Comparison of ENCODE assay signal across 27 mouse cellular contexts in the genomic region with DNA sequence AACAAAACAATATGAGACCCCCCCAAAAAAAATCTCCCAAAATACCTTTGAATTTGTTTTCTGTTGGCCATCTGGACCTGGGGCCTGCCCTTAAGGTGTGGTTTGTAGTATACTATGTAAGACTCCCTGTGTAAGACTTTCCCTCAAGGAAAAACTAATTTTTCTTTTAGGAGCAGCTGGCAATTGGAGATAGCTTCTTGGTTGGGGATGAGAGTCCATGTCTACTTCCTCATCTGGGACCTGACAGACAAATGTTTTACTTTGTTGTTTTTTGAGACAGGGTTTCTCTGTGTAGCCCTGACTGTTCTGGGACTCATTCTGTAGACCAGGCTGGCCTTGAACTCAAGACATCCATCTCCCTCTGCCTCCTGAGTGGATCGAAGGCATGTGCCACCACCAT. TPM values are rescaled to one million over a fixed set of nuclear protein-coding genes. Genes with fewer than 3 reads are reported as not detected.
"Had no signal": no experiment of that assay in that cellular context is flagged by ENCODE, and none has a peak within 500 bp of the region (broad histone marks: within the 10 kb centered on the region; RNA-seq: fewer than 3 reads in every experiment).

No protein-coding gene starts in this region.

- H3K27me3 ChIP-seq: intestine, embryonic 15.5 days; limb, embryonic 12.5 days; lung, embryonic 15.5 days; megakaryocyte, embryonic 14.5 days; midbrain, embryonic 13.5 days; neural tube, embryonic 13.5 days; stomach, embryonic 15.5 days had no signal

- H3K9ac ChIP-seq: limb, embryonic 12.5 days; midbrain, embryonic 13.5 days; stomach, embryonic 15.5 days had no signal

- H3K27ac ChIP-seq: intestine, embryonic 15.5 days; left cerebral cortex, adult 2 months; limb, embryonic 12.5 days; midbrain, embryonic 13.5 days; stomach, embryonic 15.5 days had no signal

- H3K9me3 ChIP-seq: intestine, embryonic 15.5 days; limb, embryonic 12.5 days; lung, embryonic 15.5 days; megakaryocyte, embryonic 14.5 days; midbrain, embryonic 10.5 days; midbrain, embryonic 13.5 days; neural tube, embryonic 13.5 days; stomach, embryonic 15.5 days had no signal

- DNase-seq: kidney, adult 11 months; kidney, adult 8-10 months; kidney, postnatal 14 days; layer of hippocampus, adult 9-11 months; layer of hippocampus, postnatal 36 days; lung, adult 18-20 months; lung, postnatal 10 days; right cerebral cortex, postnatal 25 days; spleen, adult 18-20 months; thymus, adult 2 months had no signal

RNA-seq across cellular contexts. Expression of gene Ankrd65, which starts 11.8 kb away (rescaled TPM):
- total RNA-seq: layer of hippocampus, adult 18-20 months; layer of hippocampus, postnatal 36 days; left cerebral cortex, postnatal 10 days; left cerebral cortex, postnatal 36 days; liver, adult 2 months; monocyte, adult 5-6 weeks; neutrophil, adult 5-6 weeks had no signal
- polyA plus RNA-seq: intestine, embryonic 15.5 days; liver, adult 2 months; midbrain, embryonic 10.5 days; midbrain, embryonic 13.5 days; midbrain, embryonic 16.5 days; myocyte; neural tube, embryonic 13.5 days had no signal

RNA-seq across cellular contexts. Expression of gene Tmem88b, which starts 16.4 kb away (rescaled TPM):
- total RNA-seq: monocyte, adult 5-6 weeks had no signal

RNA-seq across cellular contexts. Expression of gene Vwa1, which starts 27.6 kb away (rescaled TPM):
- total RNA-seq: monocyte, adult 5-6 weeks had no signal
